Mouse (Mus musculus) testis, adult 2 months (tissue): ENCODE measurements around the gene Cyb561d1.

Source experiments
- CTCF ChIP-seq: fragments of 200-500 bp; IDR thresholded peaks from 2 replicates; pipeline ENCODE4 v1.5.1; 2012; ENCODE audit warnings: low read depth, mild to moderate bottlenecking, inconsistent platforms, low read length, moderate library complexity; ENCODE audit not compliant: control insufficient read depth, insufficient read depth, insufficient replicate concordance
- POLR2A ChIP-seq: fragments of 200-500 bp; IDR thresholded peaks from 2 replicates; pipeline ENCODE4 v1.6.1; 2012; ENCODE audit warnings: low read depth, mild to moderate bottlenecking, inconsistent platforms, low read length, moderate library complexity; ENCODE audit not compliant: control insufficient read depth

GRCm38 (mm10) chr3:108231646-108232045, 30.6 kb upstream of the Cyb561d1 start:
- TF ChIP-seq POLR2A (no peak), CTCF (no peak)
